Mouse (Mus musculus) retina, postnatal 1 day (tissue): ENCODE results near the gene Mief2.

Experiments used
- DNase-seq: peaks from one replicate; pipeline ENCODE4 v3.0.0-alpha.2; 2012

Mief2 gene

GRCm38 (mm10) chr11:60779673-60780189, 51.5 kb downstream of the Mief2 start:
- no peak for DNase-seq
